Mouse (Mus musculus) CH12.LX (cell line): ENCODE results near the gene Atg4d. TPM values are rescaled to one million over a fixed set of nuclear protein-coding genes. Genes with fewer than 3 reads are reported as not detected.
"Not testable (repeated sequence)": the region's sequence is repeated elsewhere in the genome, so short reads cannot be mapped to it uniquely, and the experiment has no call there.

Source experiments
- DNase-seq: peaks from one replicate; pipeline ENCODE4 v3.0.0-alpha.2; 2013; ENCODE audit errors: extremely low read depth
- H3K27ac ChIP-seq: 2 replicates; pipeline ENCODE4 v1.5.1; 2012; ENCODE audit warnings: low read depth, mild to moderate bottlenecking, control low read depth, moderate library complexity; ENCODE audit not compliant: insufficient read depth
- H3K27me3 ChIP-seq: replicated peaks from 2 replicates; pipeline ENCODE3; 2012; ENCODE audit warnings: inconsistent platforms
- H3K36me3 ChIP-seq, 2 experiments: replicated peaks in 1 of 2; 2 replicates each; pipeline versions ENCODE3 to v1.6.1; 2012; ENCODE audit warnings: inconsistent platforms in 1 of 2, low read length in 1 of 2, mild to moderate bottlenecking in 1 of 2, mixed read lengths in 1 of 2, moderate library complexity in 1 of 2; ENCODE audit not compliant: control insufficient read depth in 1 of 2, insufficient read depth in 1 of 2
- H3K4me1 ChIP-seq, 2 experiments: 2 replicates each; pipeline ENCODE4 v1.6.1; 2012; ENCODE audit warnings: inconsistent platforms in 1 of 2, moderate library complexity in 1 of 2; ENCODE audit not compliant: insufficient read depth in 2 of 2, control insufficient read depth in 1 of 2
- H3K4me2 ChIP-seq: 2 replicates; pipeline ENCODE4 v1.6.1; 2012; ENCODE audit warnings: low read depth, mild to moderate bottlenecking, control low read depth; ENCODE audit not compliant: poor library complexity, insufficient read depth, severe bottlenecking
- H3K4me3 ChIP-seq, 3 experiments: fragments of 150-350 bp in 1 of 3; sonication (generic) in 1 of 3; replicated peaks in 1 of 3; 2 replicates each; pipeline versions ENCODE3 to v1.5.1; 2011 to 2012; ENCODE audit warnings: low read depth in 2 of 3, low read length in 2 of 3, mild to moderate bottlenecking in 2 of 3, moderate library complexity in 2 of 3, control low read depth in 1 of 3, improper control_type of control experiment in 1 of 3, inconsistent platforms in 1 of 3, mixed read lengths in 1 of 3; ENCODE audit not compliant: poor library complexity in 1 of 3
- H3K79me2 ChIP-seq: replicated peaks from 2 replicates; pipeline ENCODE4 v1.6.1; 2012; ENCODE audit warnings: mild to moderate bottlenecking, moderate library complexity; ENCODE audit not compliant: control insufficient read depth, poor library complexity, insufficient read depth, severe bottlenecking; ENCODE audit errors: extremely low read depth
- H3K9ac ChIP-seq: 2 replicates; pipeline ENCODE4 v1.6.1; 2012; ENCODE audit warnings: low read depth, mild to moderate bottlenecking, control low read depth, moderate library complexity; ENCODE audit not compliant: insufficient read depth
- H3K9me3 ChIP-seq: replicated peaks from 2 replicates; pipeline ENCODE3; 2012; ENCODE audit warnings: low read length, inconsistent platforms, mixed read lengths
- CHD2 ChIP-seq: IDR thresholded peaks from 2 replicates; pipeline ENCODE4 v1.6.1; 2011; ENCODE audit warnings: low read length, improper control_type of control experiment
- EP300 ChIP-seq: IDR thresholded peaks from 2 replicates; pipeline ENCODE4 v1.6.1; 2011; ENCODE audit warnings: low read length, improper control_type of control experiment
- ETS1 ChIP-seq: conservative IDR thresholded peaks from 2 replicates; pipeline ENCODE4 v1.6.1; 2012; ENCODE audit warnings: low read depth, mild to moderate bottlenecking, inconsistent platforms, low read length, improper control_type of control experiment, moderate library complexity
- MAFK ChIP-seq: IDR thresholded peaks from 2 replicates; pipeline ENCODE4 v1.6.1; 2011; ENCODE audit warnings: low read length, improper control_type of control experiment; ENCODE audit not compliant: insufficient replicate concordance
- MAX ChIP-seq: IDR thresholded peaks from 2 replicates; pipeline ENCODE4 v1.6.1; 2011; ENCODE audit warnings: low read length, improper control_type of control experiment
- NELFE ChIP-seq: IDR thresholded peaks from 2 replicates; pipeline ENCODE4 v1.6.1; 2011; ENCODE audit warnings: low read depth, low read length, improper control_type of control experiment
- POLR2A ChIP-seq: IDR thresholded peaks from 2 replicates; pipeline ENCODE4 v1.6.1; 2011; ENCODE audit warnings: low read depth, mild to moderate bottlenecking, improper control_type of control experiment, low read length
- RAD21 ChIP-seq: IDR thresholded peaks from 2 replicates; pipeline ENCODE4 v1.6.1; 2011; ENCODE audit warnings: low read depth, mild to moderate bottlenecking, low read length, improper control_type of control experiment, moderate library complexity
- SMC3 ChIP-seq: IDR thresholded peaks from 2 replicates; pipeline ENCODE4 v1.6.1; 2011; ENCODE audit warnings: low read depth, low read length, improper control_type of control experiment
- TCF12 ChIP-seq: IDR thresholded peaks from 2 replicates; pipeline ENCODE4 v1.6.1; 2014; ENCODE audit warnings: low read depth, mild to moderate bottlenecking, inconsistent platforms, low read length, improper control_type of control experiment
- USF1 ChIP-seq: IDR thresholded peaks from 2 replicates; pipeline ENCODE4 v1.6.1; 2014; ENCODE audit warnings: low read depth, mild to moderate bottlenecking, inconsistent platforms, low read length, improper control_type of control experiment
- USF2 ChIP-seq: conservative IDR thresholded peaks from 2 replicates; pipeline ENCODE4 v1.6.1; 2011; ENCODE audit warnings: low read depth, low read length, improper control_type of control experiment
- dilution Hi-C: fragments of 300-500 bp; cut with MboI; formaldehyde crosslinking; loops from 2 replicates; pipeline ENCODE4 v1.14.3; 2020; ENCODE audit warnings: low sequenced_read_pairs; ENCODE audit not compliant: extremely low pct_unique_long_range_greater_than_20kb, extremely low pct_ligation_motif_present
- in situ Hi-C: fragments of 300-500 bp; cut with MboI; formaldehyde crosslinking; loops from 3 replicates; pipeline ENCODE4 v1.14.3; 2019; ENCODE audit warnings: low sequenced_read_pairs, low pct_ligation_motif_present, low pct_unique_long_range_greater_than_20kb, mixed read lengths
- polyA plus RNA-seq: library from polyadenylated mRNA; unstranded; fragments of >175 nt; gene quantifications from 2 replicates; pipeline ENCODE4 v1.2.1, GENCODE M21; 2012; ENCODE audit warnings: low read depth; ENCODE audit not compliant: insufficient read length
- total RNA-seq, 2 experiments: library from RNA; depleted of rRNA; stranded (reverse); fragments of 300-350 nt in 1 of 2; fragments of >200 nt in 1 of 2; gene quantifications; 2 replicates each; pipeline ENCODE4 v1.2.3; 2012 to 2014

The Atg4d gene
- total and polyA plus RNA-seq, 3 experiments, result 7.7 to 14.3 (median 10.3) TPM

DNA sequence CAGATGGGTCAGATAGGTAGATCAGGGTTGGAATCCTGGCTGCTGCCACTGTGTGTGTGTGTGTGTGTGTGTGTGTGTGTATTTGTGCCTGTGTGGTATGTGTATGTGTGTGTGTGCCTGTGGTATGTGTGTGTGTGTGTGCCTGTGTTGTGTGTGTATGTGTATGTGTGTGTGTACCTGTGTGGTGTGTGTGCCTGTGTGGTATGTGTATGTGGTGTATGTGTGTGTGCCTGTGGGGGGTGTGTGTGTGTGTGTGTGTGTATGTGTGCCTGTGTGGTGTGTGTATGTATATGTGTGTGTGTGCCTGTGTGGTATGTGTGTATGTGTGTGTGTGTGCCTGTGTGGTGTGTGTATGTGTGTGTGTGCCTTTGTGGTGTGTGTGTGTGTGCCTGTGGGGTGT lies 10.4 kb upstream of the Atg4d start:
- H3K4me3 ChIP-seq, result no peak overlapping the region
- H3K27ac ChIP-seq, result no peak overlapping the region
- no peaks in the 10 kb centered on the region for H3K9me3 ChIP-seq
- 0 out of 4 replicates have a peak, but pooled peaks cover 0 to 3% of the 10 kb centered on the region in 2 experiments for H3K4me1 ChIP-seq
- H3K79me2 ChIP-seq, result no peaks in the 10 kb centered on the region
- H3K9ac ChIP-seq, result no peak overlapping the region
- no peaks in the 10 kb centered on the region for H3K36me3 ChIP-seq
- in situ Hi-C loops, result no loop called here
- H3K27me3 ChIP-seq, result peaks cover 2% of the 10 kb centered on the region
- H3K4me2 ChIP-seq, result no peak overlapping the region
- no peak for DNase-seq
- dilution Hi-C loops, result no loop called here
- TF ChIP-seq SMC3, result no peak
- no peak for TF ChIP-seq MAX

DNA sequence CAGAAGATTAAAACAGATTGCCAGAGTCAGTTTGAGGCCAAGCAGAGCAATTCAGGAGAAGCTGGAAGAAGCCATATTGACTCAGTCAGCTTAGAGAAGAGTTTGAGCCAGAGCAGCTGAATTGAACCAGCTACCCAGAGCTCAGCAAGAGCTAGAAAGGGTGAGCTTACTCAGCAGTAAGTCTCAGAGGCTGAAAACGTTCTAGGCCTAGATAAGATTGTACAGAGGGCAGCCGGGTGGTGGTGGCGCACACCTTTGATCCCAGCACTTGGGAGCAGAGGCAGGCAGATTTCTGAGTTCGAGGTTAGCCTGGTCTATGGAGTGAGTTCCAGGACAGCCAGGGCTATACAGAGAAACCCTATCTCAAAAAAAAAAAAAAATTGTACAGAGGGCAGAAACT lies 8.7 kb upstream of the Atg4d start:
- H3K4me2 ChIP-seq, dilution Hi-C loops: not testable (repeated sequence)

DNA sequence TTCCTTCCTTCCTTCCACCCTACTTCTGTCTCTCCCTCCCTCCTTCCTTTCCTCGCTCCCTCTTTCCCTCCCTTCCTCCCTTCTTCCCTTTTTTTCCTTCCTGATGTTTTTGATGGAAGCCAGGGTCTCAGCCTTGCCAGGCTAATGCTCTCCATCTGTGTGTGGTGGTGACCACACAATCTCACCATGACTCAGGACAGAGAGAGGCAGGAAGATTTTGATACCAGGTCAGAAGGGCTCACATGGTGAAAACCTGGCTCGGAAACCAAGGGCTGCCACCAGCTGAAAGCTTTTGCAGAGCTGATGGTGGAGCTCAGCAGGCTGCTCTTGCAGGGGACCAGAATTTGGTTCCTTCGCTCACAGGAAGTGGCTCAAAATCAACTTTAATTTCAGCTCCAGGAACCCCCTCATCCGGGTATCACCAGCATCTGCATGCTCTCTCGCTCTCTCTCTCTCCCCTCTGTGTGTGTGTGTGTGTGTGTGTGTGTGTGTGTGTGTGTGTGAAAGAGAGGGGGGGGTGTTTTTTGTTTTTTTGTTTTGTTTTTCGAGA lies 4.5 kb upstream of the Atg4d start:
- Histone ChIP-seq H3K9me3 (no peaks in the 10 kb centered on the region), H3K4me3 (no peak overlapping the region), H3K4me2 (no peak overlapping the region), H3K27me3 (no peaks in the 10 kb centered on the region), H3K4me1 (peaks cover 0 to 13% of the 10 kb centered on the region in 2 experiments; a peak in 2 of 4 replicates), H3K27ac (no peak overlapping the region), H3K9ac (no peak overlapping the region), H3K79me2 (no peaks in the 10 kb centered on the region), H3K36me3 (no peaks in the 10 kb centered on the region)
- dilution Hi-C loops, result no loop called here
- DNase-seq, result no peak
- TF ChIP-seq USF1, result no peak
- TF ChIP-seq MAX, result no peak
- TF ChIP-seq NELFE, result no peak
- TF ChIP-seq RAD21, result no peak
- TF ChIP-seq CHD2, result no peak
- no peak for TF ChIP-seq USF2
- TF ChIP-seq ETS1, result no peak
- no peak for TF ChIP-seq MAFK
- TF ChIP-seq EP300, result no peak
- TF ChIP-seq POLR2A, result no peak
- no peak for TF ChIP-seq TCF12
- in situ Hi-C loops, result no loop called here

More for the DNA sequence above, 8.7 kb upstream of the Atg4d start:
- H3K9ac ChIP-seq, H3K36me3 ChIP-seq, H3K27me3 ChIP-seq, DNase-seq, H3K79me2 ChIP-seq, H3K9me3 ChIP-seq, in situ Hi-C loops, H3K4me1 ChIP-seq, H3K4me3 ChIP-seq, H3K27ac ChIP-seq: not testable (repeated sequence)
